Mouse (Mus musculus): ENCODE results near the gene Rimbp3. TPM values are rescaled to one million over a fixed set of nuclear protein-coding genes. Genes with fewer than 3 reads are reported as not detected.

Rimbp3 gene
- total RNA-seq, 2 experiments from 2014 or later, result 0.05 TPM; not detected in 1

DNA sequence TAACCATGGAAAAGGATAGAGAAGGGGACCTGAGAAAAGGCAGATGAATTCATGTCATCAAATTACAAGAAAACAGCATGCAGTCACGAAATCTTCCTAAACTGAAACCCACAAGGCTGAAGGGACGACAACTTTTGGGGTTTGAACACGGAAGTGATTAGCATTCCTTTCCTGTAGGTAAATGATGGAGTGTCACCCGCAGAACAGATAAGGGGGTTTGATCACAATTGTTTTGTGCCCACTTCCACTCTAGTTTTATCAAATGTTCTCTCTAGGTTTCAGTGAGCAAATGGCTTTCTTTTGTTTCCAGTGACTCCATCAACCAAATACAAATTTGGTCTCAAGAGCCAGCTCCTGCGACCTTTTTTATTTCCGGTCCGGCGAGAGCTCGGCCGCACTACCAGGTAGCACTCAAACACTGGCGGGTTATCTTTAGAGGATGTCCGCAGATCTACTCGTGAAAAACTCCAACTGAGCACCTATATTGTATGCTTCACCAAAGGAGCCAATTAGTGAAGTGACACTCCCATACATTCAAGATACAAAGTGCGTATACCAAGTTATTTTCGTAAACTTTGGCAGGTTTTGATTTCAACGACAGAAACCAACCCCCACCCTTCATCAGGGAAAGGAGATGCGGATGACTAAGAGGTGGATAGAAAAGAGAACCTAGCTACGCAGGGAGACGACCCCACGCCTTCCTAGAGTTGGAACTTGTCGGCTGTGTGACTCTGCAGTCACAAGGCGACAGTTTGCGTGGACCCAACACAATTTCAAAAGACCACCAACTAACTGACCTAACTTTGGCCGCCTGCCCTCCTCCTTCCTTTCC, 8.1 kb upstream of the Rimbp3 start:
- no peak for TF ChIP-seq CTCF (IDR thresholded peaks at IDR 0.05)
- peak overlapping the region; percentile 99 for H3K4me3 ChIP-seq
- no peak for DNase-seq
- peak overlapping the region; percentile 95 for H3K27ac ChIP-seq
- intact Hi-C loops (cut with DNase I), result no loop called here

DNA sequence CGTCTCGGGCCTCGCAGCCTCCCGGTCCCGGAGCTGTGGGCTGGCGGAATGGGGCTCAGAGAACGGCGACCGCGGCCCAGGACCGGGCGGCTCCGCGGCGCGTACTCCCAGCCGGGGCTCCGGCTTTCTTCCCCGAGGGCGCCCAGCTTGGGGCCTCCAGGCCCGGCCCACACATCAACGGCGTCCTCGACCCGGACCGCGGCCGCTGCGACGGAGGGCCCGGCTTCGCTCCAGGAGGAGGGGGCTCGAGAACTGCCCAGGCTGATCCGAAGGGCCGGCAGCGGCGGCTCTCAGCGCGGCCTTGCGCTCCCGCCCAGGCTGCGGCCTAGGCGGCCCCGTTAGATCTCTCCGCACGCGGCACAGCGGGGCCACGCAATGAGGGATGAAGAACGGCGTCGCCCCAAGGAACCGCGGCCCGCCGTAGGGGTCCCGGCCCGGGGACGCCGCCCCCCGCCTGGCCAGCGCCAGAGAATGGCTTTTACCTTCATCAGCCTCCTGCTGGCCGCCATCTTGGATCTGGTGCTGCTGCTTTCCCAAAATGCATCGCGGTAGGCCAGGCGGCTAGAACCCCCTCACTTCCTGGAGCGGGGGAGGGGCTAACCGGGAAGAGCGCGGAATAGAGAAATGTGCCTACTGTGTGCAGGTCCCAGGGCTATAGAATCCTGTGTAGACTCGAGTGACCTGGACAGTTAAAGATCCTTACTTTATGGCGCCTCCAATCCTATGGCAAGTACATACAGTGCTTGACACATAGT, 7.3 kb upstream of the Rimbp3 start:
- intact Hi-C loops (cut with DNase I), result no loop called here
- Histone ChIP-seq H3K4me3 (peak overlapping the region; percentile 99), H3K27ac (peak overlapping the region; percentile 95)
- TF ChIP-seq CTCF (IDR thresholded peaks at IDR 0.05), result no peak
- peak; percentile 88 for DNase-seq

DNA sequence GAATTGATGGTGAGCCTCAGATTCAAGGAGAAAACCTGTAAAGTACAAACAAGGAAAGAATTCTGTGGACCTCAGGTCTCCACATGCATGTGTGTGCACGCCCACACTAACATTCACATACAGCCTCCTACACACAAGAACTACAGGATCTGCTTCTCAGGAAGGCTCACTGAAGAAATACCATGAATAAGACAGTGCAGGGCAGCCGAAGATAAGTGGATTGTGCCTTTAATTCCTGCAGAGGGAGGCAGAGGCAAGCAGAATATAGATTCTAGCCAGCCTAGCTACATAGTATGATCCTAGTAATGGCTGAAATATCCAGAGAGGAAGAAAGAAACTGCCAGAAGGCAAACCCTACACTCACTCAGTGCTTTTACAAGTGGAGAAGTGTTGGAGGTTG, 6.4 kb upstream of the Rimbp3 start:
- H3K27ac ChIP-seq, result peak overlapping the region; percentile 95
- peak overlapping the region; percentile 99 for H3K4me3 ChIP-seq
- intact Hi-C loops (cut with DNase I), result no loop called here
- no peak for TF ChIP-seq CTCF (IDR thresholded peaks at IDR 0.05)
- no peak for DNase-seq

DNA sequence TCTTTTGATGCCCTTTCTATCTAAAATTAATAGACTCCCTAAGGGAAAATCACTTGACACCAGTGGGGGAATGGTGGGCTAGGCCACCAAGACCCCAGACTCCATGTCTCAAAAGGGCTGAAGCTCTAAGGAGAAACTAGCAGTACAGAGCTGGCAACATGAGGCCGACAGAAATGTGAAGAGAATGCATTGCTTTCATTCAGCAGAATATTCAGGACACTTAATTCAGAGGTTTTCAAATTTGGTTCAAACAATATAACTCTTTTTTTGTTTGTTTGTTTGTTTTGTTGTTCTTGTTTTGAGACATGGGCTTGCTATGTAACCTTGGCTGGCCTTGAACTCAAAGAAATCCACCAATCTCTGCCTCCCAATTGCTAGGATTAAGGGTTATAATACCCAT, 5.9 kb upstream of the Rimbp3 start, which contains the start of gene Ube2l3:
Ube2l3 (minus strand) TSS at position 101 of the 400 bp plus-strand sequence.
- peak within 1 kb of the TSS; percentile 95 for H3K27ac ChIP-seq
- peak within 1 kb of the TSS; percentile 99 for H3K4me3 ChIP-seq
- intact Hi-C loops (cut with DNase I), result no loop called here
- TF ChIP-seq CTCF (IDR thresholded peaks at IDR 0.05), result no peak
- DNase-seq, result no peak

DNA sequence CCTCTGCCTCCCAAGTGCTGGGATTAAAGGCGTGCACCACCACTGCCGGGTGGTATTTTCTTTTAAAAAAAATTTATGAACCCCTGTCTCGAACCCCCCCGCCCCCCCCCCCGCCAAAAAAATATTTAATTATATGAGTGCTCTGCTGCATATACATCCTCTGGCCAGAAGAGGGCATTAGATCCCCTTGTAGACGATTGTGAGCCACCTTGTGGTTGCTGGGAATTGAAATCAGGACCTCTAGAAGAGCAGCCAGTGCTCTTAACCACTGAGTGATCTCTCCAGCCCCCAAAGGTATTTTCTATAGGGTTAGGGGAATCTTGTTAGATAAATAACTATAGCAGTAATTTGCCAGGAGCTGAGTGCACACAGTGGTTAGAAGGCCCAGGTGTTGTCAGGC, 3.4 kb upstream of the Rimbp3 start:
- intact Hi-C loops (cut with DNase I), result loop anchor here (5.0 kb wide), 2 partner anchors 58 to 73 kb away; partner anchors contain the start of genes Ccdc116 and Sdf2l1
- peak; percentile 36 for DNase-seq
- Histone ChIP-seq H3K27ac (no peak overlapping the region), H3K4me3 (no peak overlapping the region)
- peak; percentile 66 for TF ChIP-seq CTCF (IDR thresholded peaks at IDR 0.05)

DNA sequence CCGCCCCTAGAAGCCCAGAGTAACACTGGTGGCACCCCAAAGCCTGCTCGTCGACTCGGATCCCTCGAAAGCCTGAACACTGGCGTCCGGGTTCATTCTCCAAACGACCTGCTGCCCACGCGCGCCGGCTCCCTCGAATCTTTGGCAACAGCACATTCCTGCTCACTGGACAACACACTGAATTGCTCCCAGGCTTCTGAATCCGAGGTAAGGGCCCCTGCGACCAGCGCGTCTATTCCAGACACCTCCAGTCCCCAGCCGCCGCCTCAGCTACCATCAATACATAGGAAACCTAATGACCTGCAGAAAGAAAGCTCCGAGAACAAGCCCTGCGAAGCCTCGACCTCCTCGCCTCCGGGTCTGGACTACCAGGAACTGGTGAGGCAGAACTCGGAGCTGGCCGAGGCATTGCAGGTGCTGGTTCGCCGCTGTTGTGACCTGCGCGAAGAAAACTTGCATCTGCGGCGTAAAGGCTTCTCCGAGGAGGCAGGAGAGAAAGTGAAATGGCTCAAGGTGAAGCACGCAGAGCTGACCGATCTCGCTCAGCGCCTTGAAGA, 1.1 kb downstream of the Rimbp3 start:
- Histone ChIP-seq H3K4me3 (peak overlapping the region; percentile 88), H3K27ac (no peak overlapping the region)
- intact Hi-C loops (cut with DNase I), result loop anchor here (1.0 to 5.0 kb wide), 3 partner anchors 62 to 77 kb away; partner anchors contain the start of genes Ccdc116, Sdf2l1 and Tmem191c
- DNase-seq, result peak; percentile 39
- TF ChIP-seq CTCF (IDR thresholded peaks at IDR 0.05), result no peak

DNA sequence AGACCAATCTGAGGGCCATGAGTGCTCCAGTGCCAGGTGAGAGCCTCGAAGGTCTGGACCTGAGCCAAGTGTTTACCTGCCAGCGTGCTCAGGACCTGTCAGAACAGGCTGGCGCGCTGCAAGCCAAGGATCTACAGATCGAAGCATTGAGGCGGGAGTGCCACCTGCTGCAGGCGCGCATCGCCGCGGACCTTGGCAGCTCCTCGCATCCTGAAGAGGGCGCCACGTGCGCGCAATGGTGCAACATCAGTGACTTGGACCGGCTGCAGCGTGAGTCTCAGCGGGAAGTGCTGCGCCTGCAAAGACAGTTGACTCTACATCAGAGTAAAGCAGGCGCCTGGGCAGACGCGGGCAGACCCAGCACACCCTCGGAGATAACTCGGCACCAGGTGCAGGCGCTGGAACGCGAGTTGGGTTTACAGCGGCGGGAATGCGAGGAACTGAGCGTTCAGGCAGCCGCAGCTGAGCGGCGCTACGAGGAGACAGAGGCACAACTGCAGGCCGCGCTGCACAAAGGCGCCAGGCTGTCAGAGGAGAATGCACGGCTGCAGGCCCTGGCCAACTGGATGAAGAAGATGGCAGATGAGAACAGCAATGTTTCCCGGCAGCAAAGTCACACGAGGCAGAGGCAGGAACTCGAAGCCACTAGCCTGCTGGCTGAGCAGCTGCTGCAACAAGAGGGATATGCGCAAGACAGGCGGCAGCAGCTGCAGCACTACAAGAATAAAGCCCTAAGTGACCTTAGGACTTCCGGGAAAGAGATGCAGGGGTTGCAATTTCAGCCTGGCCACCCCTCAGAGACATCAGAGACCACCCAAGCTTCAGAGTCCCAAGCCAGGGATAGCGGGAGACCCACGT, 1.8 kb downstream of the Rimbp3 start:
- intact Hi-C loops (cut with DNase I), result loop anchor here (1.0 to 5.0 kb wide), 5 partner anchors 47 to 78 kb away; partner anchors contain the start of genes Ccdc116, Sdf2l1 and Tmem191c
- peak; percentile 90; the same call in 1 of the 2 replicates for TF ChIP-seq CTCF (IDR thresholded peaks at IDR 0.05)
- Histone ChIP-seq H3K4me3 (peak overlapping the region; percentile 88), H3K27ac (no peak overlapping the region)
- DNase-seq, result peak; percentile 92

DNA sequence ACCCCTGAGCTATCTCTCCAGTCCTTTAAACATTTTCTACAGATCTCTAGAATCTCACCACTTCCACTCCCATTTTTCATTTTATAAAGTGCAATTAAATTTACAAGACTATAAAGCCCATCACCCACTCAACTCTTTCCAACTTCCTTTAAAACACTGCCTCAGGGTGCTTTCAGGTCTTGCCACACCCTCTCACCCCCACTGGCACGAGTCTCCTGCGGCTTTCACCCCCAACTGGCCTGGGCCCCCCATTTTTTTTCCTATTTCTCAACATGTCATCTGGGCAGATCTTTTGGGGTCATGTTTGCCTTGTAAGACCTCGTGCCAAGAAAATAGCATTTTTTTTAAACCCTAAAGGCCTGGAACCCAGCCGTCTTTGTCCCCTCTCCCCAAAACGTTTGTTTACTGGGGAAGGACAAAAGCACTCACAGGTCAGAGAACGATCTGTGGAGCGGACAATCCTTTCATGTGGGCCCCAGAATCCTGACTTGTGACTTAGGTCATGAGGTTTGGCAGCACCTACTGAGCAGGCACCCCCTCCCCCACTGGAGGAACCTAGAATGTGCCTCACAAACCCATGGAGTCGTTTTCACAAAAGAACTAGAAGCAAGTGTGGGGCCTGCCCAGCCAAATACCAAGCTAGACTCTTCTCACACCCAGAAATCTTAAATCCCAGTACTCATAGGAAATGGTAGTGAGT, 8.7 kb downstream of the Rimbp3 start:
- Histone ChIP-seq H3K27ac (no peak overlapping the region), H3K4me3 (no peak overlapping the region)
- intact Hi-C loops (cut with DNase I), result no loop called here
- DNase-seq, result no peak
- no peak for TF ChIP-seq CTCF (IDR thresholded peaks at IDR 0.05)

DNA sequence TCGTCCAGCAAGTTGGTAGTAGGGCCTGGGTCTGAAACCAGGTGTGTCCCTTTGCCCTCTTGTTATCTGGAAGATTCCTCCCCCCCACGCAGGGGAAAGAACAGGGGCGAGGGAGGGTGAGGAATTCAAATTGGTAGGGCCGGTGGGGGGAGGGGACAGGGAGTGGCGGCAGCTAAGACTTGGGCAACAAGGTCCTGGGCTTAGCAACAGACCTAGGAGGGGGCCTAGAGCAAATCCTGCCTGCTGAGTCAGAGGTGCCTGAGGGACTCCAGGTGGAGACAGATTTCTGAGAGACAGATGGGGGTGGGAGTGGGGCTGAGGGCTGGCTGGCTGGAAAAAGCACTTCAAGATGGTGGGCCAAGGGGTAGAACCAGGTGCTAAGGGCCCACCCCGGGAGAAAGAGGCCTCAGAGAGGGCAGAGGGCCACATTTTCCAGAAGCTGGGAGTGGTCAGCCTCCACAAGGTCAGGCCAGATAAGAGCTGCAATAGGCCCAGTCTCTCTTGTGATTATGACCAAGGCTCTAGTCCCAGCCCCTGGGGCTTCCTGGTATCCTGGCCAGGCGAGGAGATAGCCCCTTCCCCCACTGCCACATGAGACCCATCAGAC, 11.8 kb downstream of the Rimbp3 start:
- H3K27ac ChIP-seq, result no peak overlapping the region
- no peak for TF ChIP-seq CTCF (IDR thresholded peaks at IDR 0.05)
- no peak for DNase-seq
- intact Hi-C loops (cut with DNase I), result no loop called here
- no peak overlapping the region for H3K4me3 ChIP-seq

DNA sequence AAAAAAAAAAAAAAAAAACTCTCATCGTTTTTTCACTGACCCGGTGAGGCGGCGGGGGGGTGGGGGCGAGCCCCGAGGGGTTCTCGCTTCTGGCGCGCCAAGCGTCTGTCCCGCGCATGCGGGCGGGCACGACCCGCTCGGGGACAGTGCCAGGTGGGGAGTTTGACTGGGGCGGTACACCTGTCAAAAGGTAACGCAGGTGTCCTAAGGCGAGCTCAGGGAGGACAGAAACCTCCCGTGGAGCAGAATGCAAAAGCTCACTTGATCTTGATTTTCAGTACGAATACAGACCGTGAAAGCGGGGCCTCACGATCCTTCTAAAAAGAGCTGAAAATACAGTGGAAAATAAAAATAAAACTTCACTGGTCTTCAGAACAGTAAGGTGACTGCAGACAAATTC, 13.8 kb downstream of the Rimbp3 start:
- no peak overlapping the region for H3K27ac ChIP-seq
- peak; percentile 97 for DNase-seq
- H3K4me3 ChIP-seq, result no peak overlapping the region
- intact Hi-C loops (cut with DNase I), result no loop called here
- no peak for TF ChIP-seq CTCF (IDR thresholded peaks at IDR 0.05)

DNA sequence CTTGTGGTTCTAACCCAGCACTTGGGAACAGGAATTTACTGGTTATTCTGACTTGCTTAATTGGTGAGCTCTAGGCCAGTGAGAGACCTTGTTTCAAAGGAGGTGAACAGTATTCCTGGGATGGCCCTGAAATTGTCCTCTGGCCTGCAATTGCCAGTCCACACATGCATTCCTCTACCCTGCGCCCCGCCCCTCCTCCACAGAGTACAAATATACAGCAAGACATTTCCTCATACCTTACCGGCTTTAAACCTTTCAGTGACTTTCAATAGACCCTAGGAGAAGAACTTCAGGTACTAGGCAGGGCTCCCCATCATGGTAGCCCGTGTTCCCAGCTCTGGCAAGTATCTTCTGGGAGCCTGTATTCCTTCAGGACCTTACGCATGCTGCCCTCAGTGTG, 17.2 kb downstream of the Rimbp3 start:
- no peak for TF ChIP-seq CTCF (IDR thresholded peaks at IDR 0.05)
- intact Hi-C loops (cut with DNase I), result no loop called here
- H3K27ac ChIP-seq, result no peak overlapping the region
- H3K4me3 ChIP-seq, result no peak overlapping the region
- no peak for DNase-seq
